Mouse (Mus musculus): ENCODE results near the gene H2al1k. TPM values are rescaled to one million over a fixed set of nuclear protein-coding genes. Genes with fewer than 3 reads are reported as not detected.
A peak's percentile ranks its signal among the peaks of the same experiment; 100 is the strongest.
"Not testable (repeated sequence)": the region's sequence is repeated elsewhere in the genome, so short reads cannot be mapped to it uniquely, and the experiment has no call there.

H2al1k gene
- polyA plus RNA-seq, 1 experiment from 2014 or later = not detected

- H3K27me3 ChIP-seq (ENCODE audit: control insufficient read depth, insufficient read depth, low read length); H3K27ac ChIP-seq (replicated peaks; ENCODE audit: low read depth, low read length); H3K4me3 ChIP-seq (ENCODE audit: low read depth, low read length); ATAC-seq (replicated peaks; ENCODE audit: insufficient number of reproducible peaks, low FRiP score, low TSS enrichment, low read depth); H3K36me3 ChIP-seq (replicated peaks; ENCODE audit: control insufficient read depth, insufficient read depth, low read depth, low read length); H3K9me3 ChIP-seq (replicated peaks; ENCODE audit: control insufficient read depth, low read length); H3K4me1 ChIP-seq (ENCODE audit: control insufficient read depth, insufficient read depth, low read length); H3K9ac ChIP-seq (replicated peaks; ENCODE audit: low read length); H3K4me2 ChIP-seq (ENCODE audit: low read depth, low read length): not testable (repeated sequence)
- peak; percentile 26 for DNase-seq (ENCODE audit: low spot score)
- WGBS = 50% methylated on average over 2 of the region's 2 CpGs
These were observed 23.6 kb downstream of the H2al1k start for GRCm38 (mm10) chrX:9374012-9374411.

DNA sequence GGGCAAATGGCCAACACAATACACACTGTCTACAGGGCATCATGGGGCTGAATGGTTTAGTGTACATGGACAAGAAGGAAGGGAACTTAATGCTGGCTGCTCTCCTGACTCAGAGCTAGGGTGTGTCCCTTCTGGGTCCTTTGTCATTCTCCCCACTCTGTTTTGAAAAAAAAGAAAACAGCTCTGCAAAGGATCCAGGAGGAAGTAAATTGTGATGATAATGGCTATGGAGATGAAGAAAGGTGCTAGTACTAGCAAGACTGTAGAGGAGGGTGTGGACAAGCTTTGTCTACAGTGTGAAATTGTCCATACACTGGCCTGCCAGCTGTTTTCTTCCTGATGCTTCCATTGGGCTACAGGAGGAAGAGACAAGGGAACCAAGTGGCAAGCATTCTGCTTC, 25.5 kb downstream of the H2al1k start:
- H3K27me3 ChIP-seq (ENCODE audit: control insufficient read depth, insufficient read depth, low read length); H3K4me2 ChIP-seq (ENCODE audit: low read depth, low read length); H3K4me1 ChIP-seq (ENCODE audit: control insufficient read depth, insufficient read depth, low read length); H3K4me3 ChIP-seq (ENCODE audit: low read depth, low read length); ATAC-seq (replicated peaks; ENCODE audit: insufficient number of reproducible peaks, low FRiP score, low TSS enrichment, low read depth); H3K36me3 ChIP-seq (replicated peaks; ENCODE audit: control insufficient read depth, insufficient read depth, low read depth, low read length); H3K9ac ChIP-seq (replicated peaks; ENCODE audit: low read length); H3K9me3 ChIP-seq (replicated peaks; ENCODE audit: control insufficient read depth, low read length); DNase-seq (ENCODE audit: low spot score); H3K27ac ChIP-seq (replicated peaks; ENCODE audit: low read depth, low read length): not testable (repeated sequence)

Other genes starting within 250 kb of the H2al1k start
- gene 4930402K13Rik, start 246.1 kb upstream of the H2al1k start, polyA plus RNA-seq (2014; fragmentation: Nextera tagmentation; extraction: Ambion mirVana) = not detected in 2 replicates
- 0.29 and 0.50 TPM in 2 replicates for gene Lancl3, start 150.7 kb upstream of the H2al1k start, polyA plus RNA-seq (2014; fragmentation: Nextera tagmentation; extraction: Ambion mirVana)
- gene Gm14862, start 93.7 kb upstream of the H2al1k start, polyA plus RNA-seq (2014; fragmentation: Nextera tagmentation; extraction: Ambion mirVana) = 0.34 TPM in 1 of 2 replicates, not detected in the other
- 2.4 and 2.9 TPM in 2 replicates for gene Xk, start 77.9 kb upstream of the H2al1k start, polyA plus RNA-seq (2014; fragmentation: Nextera tagmentation; extraction: Ambion mirVana)
- not detected in 2 replicates for gene H2al1m, start 66.9 kb upstream of the H2al1k start, polyA plus RNA-seq (2014; fragmentation: Nextera tagmentation; extraction: Ambion mirVana)
- gene Cybb, start 137.1 kb downstream of the H2al1k start, polyA plus RNA-seq (2014; fragmentation: Nextera tagmentation; extraction: Ambion mirVana) = 0.93 and 1.3 TPM in 2 replicates
- not detected in 2 replicates for gene H2al1o, start 221.8 kb downstream of the H2al1k start, polyA plus RNA-seq (2014; fragmentation: Nextera tagmentation; extraction: Ambion mirVana)

Measured in embryonic facial prominence, embryonic 11.5 days (tissue).